Mouse (Mus musculus) intestine, postnatal 0 days (tissue): Measurements from ENCODE around the gene Eri3. TPM values are rescaled to one million over a fixed set of nuclear protein-coding genes. Genes with fewer than 3 reads are reported as not detected.
A peak's percentile ranks its signal among the peaks of the same experiment; 100 is the strongest.

Source experiments
- ATAC-seq: fragments of 200-750 bp; cut with Nextera tagmentation; 2 replicates; pipeline ENCODE4 v1.8.0; 2017; ENCODE audit warnings: mild to moderate bottlenecking, moderate TSS enrichment, moderate library complexity
- H3K27ac ChIP-seq: fragments of 300-500 bp; sonication (generic); 2 replicates; pipeline ENCODE4 v1.5.1; 2014; ENCODE audit warnings: mild to moderate bottlenecking, low read depth, low read length, moderate library complexity
- H3K27me3 ChIP-seq: fragments of 300-500 bp; sonication (generic); replicated peaks from 2 replicates; pipeline ENCODE4 v1.6.1; 2014; ENCODE audit warnings: low read length, mixed read lengths; ENCODE audit not compliant: control insufficient read depth, insufficient read depth
- H3K36me3 ChIP-seq: fragments of 300-500 bp; sonication (generic); 2 replicates; pipeline ENCODE4 v1.6.1; 2014; ENCODE audit warnings: mild to moderate bottlenecking, moderate library complexity; ENCODE audit not compliant: control insufficient read depth, insufficient read depth
- H3K4me1 ChIP-seq: fragments of 300-500 bp; sonication (generic); replicated peaks from 2 replicates; pipeline ENCODE4 v1.6.1; 2014; ENCODE audit warnings: antibody characterized with exemption, low read length, mixed read lengths; ENCODE audit not compliant: control insufficient read depth, insufficient read depth
- H3K4me2 ChIP-seq: fragments of 300-500 bp; sonication (generic); replicated peaks from 2 replicates; pipeline ENCODE4 v1.6.1; 2014; ENCODE audit warnings: low read depth, mild to moderate bottlenecking, moderate library complexity
- H3K4me3 ChIP-seq: fragments of 300-500 bp; sonication (generic); 2 replicates; pipeline ENCODE4 v1.5.1; 2014; ENCODE audit warnings: low read depth, low read length
- H3K9ac ChIP-seq: fragments of 300-500 bp; sonication (generic); 2 replicates; pipeline ENCODE4 v1.6.1; 2014; ENCODE audit warnings: mild to moderate bottlenecking, low read depth, low read length
- H3K9me3 ChIP-seq: fragments of 300-500 bp; sonication (generic); 2 replicates; pipeline ENCODE4 v1.6.1; 2016; ENCODE audit warnings: mixed run types; ENCODE audit not compliant: control insufficient read depth
- CTCF ChIP-seq: sonication (generic); IDR thresholded peaks from 2 replicates; pipeline ENCODE4 v1.5.1; 2016; ENCODE audit warnings: low read depth, mild to moderate bottlenecking, control low read depth, antibody characterized with exemption, moderate library complexity
- WGBS: fragments of 180-500 bp; shearing (Covaris S2); extraction: QIAGEN DNeasy Blood & Tissue Kit; methylation state at CpG from one replicate; pipeline ENCODE4 v1.1.7; 2014; 5-methylcytosine and 5-hydroxymethylcytosine counted together
- polyA plus RNA-seq: library from polyadenylated mRNA; unstranded; fragments of >200 nt; fragmentation: Nextera tagmentation; extraction: Ambion mirVana; gene quantifications from 2 replicates; pipeline ENCODE4 v1.2.1, GENCODE M21; 2015

Eri3 gene
- polyA plus RNA-seq, 1 experiment from 2014 or later, result 46.3 TPM

DNA sequence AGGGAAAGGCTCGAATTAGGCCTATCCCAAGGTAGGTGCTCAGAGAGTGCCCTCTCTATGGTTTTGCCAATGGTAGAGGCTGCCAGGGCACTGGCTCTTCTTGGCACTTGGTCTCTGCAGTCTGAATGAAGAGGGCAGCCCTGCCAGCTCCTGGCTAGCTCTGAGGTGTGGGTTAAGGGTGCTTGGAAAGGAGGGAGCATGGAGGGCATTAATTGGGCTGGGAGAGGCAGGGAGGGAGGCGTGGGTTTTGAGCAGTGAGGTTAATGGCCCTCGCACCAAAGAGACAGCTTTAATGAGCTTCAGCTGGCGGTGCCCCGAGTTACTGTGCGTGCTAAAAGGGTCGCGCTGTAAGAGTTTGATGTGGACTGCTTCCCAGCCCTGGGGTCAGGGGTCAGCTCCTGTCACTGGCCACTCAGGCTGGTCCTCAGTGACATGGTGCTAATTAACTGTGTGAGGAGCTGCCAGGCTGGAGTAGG lies 101.5 kb downstream of the Eri3 start:
- Histone ChIP-seq H3K4me1 (0 out of 2 replicates have a peak, but pooled peaks cover 3% of the 10 kb centered on the region), H3K4me2 (no peak overlapping the region), H3K9ac (no peak overlapping the region), H3K27ac (no peak overlapping the region), H3K4me3 (no peak overlapping the region), H3K27me3 (no peaks in the 10 kb centered on the region), H3K9me3 (no peaks in the 10 kb centered on the region), H3K36me3 (peaks cover 18% of the 10 kb centered on the region; the same call in 1 of the 2 replicates)
- TF ChIP-seq CTCF, result no peak
- no peak for ATAC-seq
- WGBS, result 77% methylated on average over 8 of the region's 8 CpGs

DNA sequence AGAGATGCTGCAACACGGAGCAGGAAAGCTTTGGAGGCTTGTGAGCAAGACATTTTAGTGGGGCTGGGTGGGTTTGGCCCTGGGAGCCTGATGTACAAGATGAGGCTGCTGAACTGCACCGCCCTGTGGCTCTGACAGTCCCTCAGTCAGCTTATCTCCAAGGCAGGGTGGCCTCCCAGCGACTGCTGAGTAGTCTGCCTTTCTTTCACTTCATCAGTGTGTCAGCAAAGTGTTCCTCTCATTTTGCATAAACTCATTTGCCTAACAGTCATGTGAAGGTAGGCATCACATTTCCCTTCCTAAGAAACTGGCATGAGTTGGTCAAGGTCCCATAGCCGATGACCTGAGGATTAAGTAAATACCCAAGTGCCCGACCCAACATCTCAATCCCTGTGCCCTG lies 102.6 kb downstream of the Eri3 start:
- Histone ChIP-seq H3K27ac (no peak overlapping the region), H3K4me1 (no peaks in the 10 kb centered on the region), H3K4me2 (no peak overlapping the region), H3K9me3 (no peaks in the 10 kb centered on the region), H3K36me3 (peaks cover 18% of the 10 kb centered on the region; the same call in 1 of the 2 replicates), H3K9ac (no peak overlapping the region), H3K4me3 (no peak overlapping the region), H3K27me3 (no peaks in the 10 kb centered on the region)
- no peak for ATAC-seq
- 0 out of 2 replicates have a peak, but pooled peaks have one; percentile 26 for TF ChIP-seq CTCF
- 55% methylated on average over 5 of the region's 5 CpGs for WGBS

DNA sequence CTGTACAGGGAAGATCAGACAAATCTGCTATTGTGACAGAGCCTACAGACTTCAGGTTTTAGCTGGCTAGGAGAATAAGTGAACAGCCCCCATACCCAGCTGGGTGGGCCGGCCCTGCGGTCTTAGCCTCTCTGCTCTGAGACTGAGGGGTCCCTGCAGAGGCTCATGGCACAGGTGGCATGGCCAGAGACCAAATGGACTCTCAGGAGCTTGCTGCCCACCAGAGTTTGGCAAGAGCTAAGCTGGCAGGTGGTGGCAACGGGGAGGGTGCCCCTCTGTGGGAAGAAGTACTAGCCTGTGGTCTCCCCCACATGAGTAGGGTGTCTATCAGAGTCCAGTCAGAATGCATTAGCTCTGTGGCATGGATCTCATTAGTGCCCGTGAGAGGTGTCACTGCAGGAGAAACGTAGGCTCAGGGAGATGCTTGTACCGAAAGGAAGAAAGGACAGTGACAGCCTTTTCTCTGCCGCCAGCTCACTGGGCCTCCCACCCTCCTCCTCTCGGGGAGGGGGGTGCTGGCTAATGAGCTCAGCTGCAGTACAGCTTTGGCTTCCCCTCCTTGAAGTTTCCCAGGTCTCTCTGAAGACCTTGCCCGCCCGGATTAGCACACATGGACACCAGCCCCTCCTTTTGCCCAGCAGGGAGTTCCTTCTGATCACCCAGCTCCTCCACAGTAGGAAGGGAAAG lies 104.0 kb downstream of the Eri3 start:
- H3K9ac ChIP-seq, result no peak overlapping the region
- no peak for ATAC-seq
- WGBS, result 55% methylated on average over 10 of the region's 10 CpGs

DNA sequence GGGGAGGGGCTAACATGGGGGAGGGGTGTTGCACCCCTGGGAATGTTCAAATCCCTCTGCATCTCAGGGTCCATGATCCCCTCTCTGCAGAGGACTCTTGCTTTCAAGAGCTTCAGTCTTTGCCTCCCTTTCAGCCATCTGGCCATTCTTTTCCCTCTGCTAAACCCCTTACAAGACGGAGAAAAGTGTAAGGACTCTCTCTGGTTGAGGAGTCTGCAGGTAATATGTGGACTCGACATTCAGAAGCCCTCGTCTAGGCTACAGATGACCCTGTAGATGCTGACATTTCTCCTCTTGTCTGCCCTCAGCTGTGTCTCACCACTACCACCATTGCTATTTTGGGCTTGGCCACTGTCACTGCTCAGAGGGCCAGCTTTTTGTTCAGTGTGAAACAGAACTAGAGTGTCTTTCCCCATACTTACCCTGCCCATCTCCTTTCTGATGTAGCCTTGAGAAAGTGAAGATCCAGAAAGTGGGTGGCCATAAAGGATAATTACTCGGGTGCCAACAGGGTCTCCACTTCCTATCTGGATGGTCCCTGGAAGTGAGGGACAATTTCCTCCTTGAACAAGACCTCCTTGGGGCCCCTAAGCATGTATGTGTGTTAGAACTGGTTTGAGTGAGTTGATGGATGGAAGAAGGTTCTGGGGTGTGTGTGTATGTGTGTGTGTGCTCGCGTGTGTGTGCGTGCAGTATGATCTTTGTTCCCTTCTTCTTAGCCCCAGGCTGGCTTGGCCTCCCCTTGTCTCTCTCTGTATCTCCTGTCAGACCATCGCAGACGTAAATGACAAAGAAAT lies 104.7 kb downstream of the Eri3 start:
- Histone ChIP-seq H3K9ac (no peak overlapping the region), H3K4me2 (no peak overlapping the region), H3K4me1 (no peaks in the 10 kb centered on the region), H3K27ac (no peak overlapping the region), H3K4me3 (no peak overlapping the region), H3K9me3 (no peaks in the 10 kb centered on the region), H3K36me3 (peaks cover 10% of the 10 kb centered on the region; the same call in 1 of the 2 replicates), H3K27me3 (no peaks in the 10 kb centered on the region)
- WGBS, result 74% methylated on average over 9 of the region's 9 CpGs
- TF ChIP-seq CTCF, result no peak
- ATAC-seq, result no peak

More for the DNA sequence above, 104.0 kb downstream of the Eri3 start:
- H3K4me2 ChIP-seq, result no peak overlapping the region
- H3K9me3 ChIP-seq, result no peaks in the 10 kb centered on the region
- no peaks in the 10 kb centered on the region for H3K4me1 ChIP-seq
- no peaks in the 10 kb centered on the region for H3K27me3 ChIP-seq
- peaks cover 13% of the 10 kb centered on the region; the same call in 1 of the 2 replicates for H3K36me3 ChIP-seq
- no peak overlapping the region for H3K4me3 ChIP-seq
- no peak for TF ChIP-seq CTCF
- no peak overlapping the region for H3K27ac ChIP-seq

DNA sequence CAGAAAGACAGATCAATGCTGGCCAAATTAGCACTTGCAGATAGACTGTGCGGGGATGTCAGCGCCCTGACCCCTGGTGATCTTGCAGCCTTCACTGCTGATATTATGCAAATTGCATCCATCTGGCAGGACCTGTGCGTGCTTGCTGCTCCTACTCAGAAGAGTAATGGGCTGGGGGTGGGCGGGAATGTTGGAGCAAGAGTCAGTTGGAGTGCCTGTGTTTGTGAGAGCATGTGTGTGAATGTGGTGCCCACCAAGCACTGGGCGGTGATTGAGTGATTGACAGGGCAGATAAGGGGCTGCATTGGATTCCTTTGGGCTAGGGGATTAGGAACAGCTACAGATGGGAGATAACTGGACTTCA lies 105.3 kb downstream of the Eri3 start:
- Histone ChIP-seq H3K4me3 (no peak overlapping the region), H3K36me3 (peaks cover 5% of the 10 kb centered on the region; the same call in 1 of the 2 replicates), H3K9ac (no peak overlapping the region), H3K27ac (no peak overlapping the region), H3K4me1 (no peaks in the 10 kb centered on the region), H3K4me2 (no peak overlapping the region), H3K9me3 (no peaks in the 10 kb centered on the region), H3K27me3 (no peaks in the 10 kb centered on the region)
- no peak for TF ChIP-seq CTCF
- 84% methylated on average over 5 of the region's 5 CpGs for WGBS
- no peak for ATAC-seq

DNA sequence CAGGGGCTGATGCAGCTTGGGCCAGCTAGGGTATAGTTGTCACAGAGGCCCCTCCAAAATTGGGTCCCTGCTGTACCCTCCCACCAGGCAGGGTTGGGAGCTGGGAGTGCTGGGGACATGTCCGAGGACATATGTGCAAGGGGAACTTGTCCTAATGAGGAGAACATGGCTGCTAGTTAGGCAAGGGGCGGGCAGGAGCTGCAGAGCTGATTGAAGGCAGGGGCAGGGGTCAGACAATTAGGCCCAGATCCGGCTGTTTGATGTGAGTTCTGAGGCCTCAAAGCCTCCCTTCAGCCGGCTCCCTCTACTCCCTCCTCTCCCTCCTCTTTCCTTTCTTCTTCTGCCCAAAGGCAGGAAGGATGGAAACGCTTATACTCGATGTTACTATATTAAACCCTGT lies 106.8 kb downstream of the Eri3 start:
- no peak for TF ChIP-seq CTCF
- ATAC-seq, result no peak
- no peaks in the 10 kb centered on the region; the same call in 1 of the 2 replicates for H3K36me3 ChIP-seq
- H3K4me3 ChIP-seq, result no peak overlapping the region
- no peaks in the 10 kb centered on the region for H3K27me3 ChIP-seq
- H3K9me3 ChIP-seq, result no peaks in the 10 kb centered on the region
- no peak overlapping the region for H3K9ac ChIP-seq
- no peak overlapping the region for H3K27ac ChIP-seq
- no peak overlapping the region for H3K4me2 ChIP-seq
- no peaks in the 10 kb centered on the region for H3K4me1 ChIP-seq
- WGBS, result 70% methylated on average over 6 of the region's 6 CpGs
